Mouse (Mus musculus) erythroblast, embryonic 14.5 days (primary cell): ENCODE measurements around the gene Slc26a3.

Source experiments
- GATA1 ChIP-seq: IDR thresholded peaks from 2 replicates; pipeline ENCODE4 v1.6.1; 2012; ENCODE audit warnings: low read length, inconsistent platforms, mixed read lengths
- TAL1 ChIP-seq: IDR thresholded peaks from 3 replicates; pipeline ENCODE4 v1.6.1; 2012; ENCODE audit warnings: low read length, inconsistent platforms, mixed read lengths

DNA sequence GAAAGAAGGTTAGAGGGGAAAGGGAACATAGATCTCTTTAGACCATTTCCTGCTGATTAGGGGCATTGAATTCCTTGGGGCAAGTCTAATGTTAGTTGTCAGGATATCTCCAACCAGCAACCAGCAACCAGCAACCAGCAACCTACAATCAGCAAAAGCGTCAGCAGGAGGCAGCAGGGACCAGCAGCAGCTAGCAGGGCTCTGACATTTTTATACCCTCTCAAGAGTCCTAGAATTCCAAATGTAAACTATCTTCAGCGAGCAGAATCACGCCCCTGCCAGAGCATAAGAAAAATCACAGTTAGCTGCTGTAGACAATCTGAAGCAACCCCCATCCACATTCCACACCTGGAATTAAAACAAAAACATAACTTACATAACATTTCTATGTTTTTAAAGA is 3.4 kb upstream of the Slc26a3 start:
- TF ChIP-seq GATA1 (no peak), TAL1 (no peak)
